Mouse (Mus musculus) inflammation-experienced regulatory T-cells, adult 6 months (primary cell): ENCODE results near the gene Gli2. TPM values are rescaled to one million over a fixed set of nuclear protein-coding genes. Genes with fewer than 3 reads are reported as not detected.

Experiments used
- ATAC-seq: one replicate; pipeline ENCODE4 v1.8.0; 2017
- polyA plus RNA-seq, 3 experiments: library from polyadenylated mRNA; unstranded; fragments of 100-300 nt; shearing (Covaris generic); gene quantifications; one replicate each; pipeline ENCODE4 v1.2.1; 2017

Gli2 gene
- polyA plus RNA-seq, 3 experiments from 2014 or later = not detected

- no peak for ATAC-seq
Measured at GRCm38 (mm10) chr1:119051192-119051937, 2.1 kb downstream of the Gli2 start.

GRCm38 (mm10) chr1:119049812-119050615, 3.4 kb downstream of the Gli2 start:
- no peak for ATAC-seq

GRCm38 (mm10) chr1:119048988-119049387, 4.4 kb downstream of the Gli2 start:
- no peak for ATAC-seq

GRCm38 (mm10) chr1:119048547-119048946, 4.9 kb downstream of the Gli2 start:
- ATAC-seq = no peak

- ATAC-seq = no peak
Measured at GRCm38 (mm10) chr1:119047462-119048371, 5.7 kb downstream of the Gli2 start.

- ATAC-seq = no peak
Measured at GRCm38 (mm10) chr1:119038436-119038835, 15.0 kb downstream of the Gli2 start.

GRCm38 (mm10) chr1:119035931-119036330, 17.5 kb downstream of the Gli2 start:
- no peak for ATAC-seq

- no peak for ATAC-seq
Measured at GRCm38 (mm10) chr1:119035301-119035700, 18.1 kb downstream of the Gli2 start.

- no peak for ATAC-seq
Measured at GRCm38 (mm10) chr1:119034163-119034705, 19.2 kb downstream of the Gli2 start.

GRCm38 (mm10) chr1:119033450-119034162, 19.8 kb downstream of the Gli2 start:
- no peak for ATAC-seq

- ATAC-seq = no peak
Measured at GRCm38 (mm10) chr1:119031185-119031584, 22.2 kb downstream of the Gli2 start.

- ATAC-seq = no peak
Measured at GRCm38 (mm10) chr1:119025647-119026358, 27.6 kb downstream of the Gli2 start.

- ATAC-seq = no peak
Measured at GRCm38 (mm10) chr1:119022311-119022710, 31.1 kb downstream of the Gli2 start.

GRCm38 (mm10) chr1:119020092-119020491, 33.3 kb downstream of the Gli2 start:
- ATAC-seq = no peak

GRCm38 (mm10) chr1:119019056-119019455, 34.4 kb downstream of the Gli2 start:
- no peak for ATAC-seq

GRCm38 (mm10) chr1:119016866-119017265, 36.6 kb downstream of the Gli2 start:
- no peak for ATAC-seq

- no peak for ATAC-seq
Measured at GRCm38 (mm10) chr1:119015108-119015507, 38.3 kb downstream of the Gli2 start.

- no peak for ATAC-seq
Measured at GRCm38 (mm10) chr1:119008949-119009348, 44.5 kb downstream of the Gli2 start.

GRCm38 (mm10) chr1:119003852-119004398, 49.5 kb downstream of the Gli2 start:
- ATAC-seq = no peak

GRCm38 (mm10) chr1:119001454-119002034, 51.9 kb downstream of the Gli2 start:
- ATAC-seq = no peak
